Mouse (Mus musculus): ENCODE results near the gene Rccd1. TPM values are rescaled to one million over a fixed set of nuclear protein-coding genes. Genes with fewer than 3 reads are reported as not detected.
A peak's percentile ranks its signal among the peaks of the same experiment; 100 is the strongest.

The Rccd1 gene
- polyA plus RNA-seq, 1 experiment from 2014 or later = 11.6 TPM

DNA sequence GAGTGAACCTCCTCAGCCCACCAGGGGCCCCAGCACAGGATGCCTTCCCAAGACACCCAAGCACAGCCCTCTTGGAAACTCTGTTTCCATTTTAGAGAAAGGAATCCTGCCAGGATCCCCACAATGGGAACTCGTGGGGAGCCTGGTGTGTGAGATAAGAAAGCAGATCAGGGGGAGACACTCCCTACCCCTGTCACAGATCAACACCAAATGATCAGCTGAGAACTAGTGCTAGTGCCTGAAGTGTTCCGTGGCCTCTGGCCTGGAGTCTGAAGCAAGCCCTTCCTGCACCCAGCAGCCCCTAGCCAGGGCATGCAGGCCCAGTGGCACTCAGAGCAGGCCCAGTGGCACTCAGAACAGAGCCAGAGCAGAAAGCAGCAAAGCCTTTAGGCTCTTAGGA lies 26.6 kb upstream of the Rccd1 start:
- Histone ChIP-seq H3K27ac (no peak overlapping the region), H3K4me1 (replicated peaks; ENCODE audit: control insufficient read depth, insufficient read depth, low read length) (no peaks in the 10 kb centered on the region), H3K9me3 (ENCODE audit: control insufficient read depth, low read length) (no peaks in the 10 kb centered on the region), H3K4me3 (replicated peaks; ENCODE audit: low read length) (no peak overlapping the region), H3K9ac (no peak overlapping the region), H3K4me2 (replicated peaks) (no peak overlapping the region), H3K36me3 (replicated peaks; ENCODE audit: control insufficient read depth, insufficient read depth) (peaks cover 53% of the 10 kb centered on the region), H3K27me3 (ENCODE audit: control insufficient read depth, insufficient read depth, low read length) (no peaks in the 10 kb centered on the region)
- 73% methylated on average over 2 of the region's 2 CpGs for WGBS
- DNase-seq (ENCODE audit: low spot score) (no peak), ATAC-seq (ENCODE audit: low FRiP score) (no peak)

DNA sequence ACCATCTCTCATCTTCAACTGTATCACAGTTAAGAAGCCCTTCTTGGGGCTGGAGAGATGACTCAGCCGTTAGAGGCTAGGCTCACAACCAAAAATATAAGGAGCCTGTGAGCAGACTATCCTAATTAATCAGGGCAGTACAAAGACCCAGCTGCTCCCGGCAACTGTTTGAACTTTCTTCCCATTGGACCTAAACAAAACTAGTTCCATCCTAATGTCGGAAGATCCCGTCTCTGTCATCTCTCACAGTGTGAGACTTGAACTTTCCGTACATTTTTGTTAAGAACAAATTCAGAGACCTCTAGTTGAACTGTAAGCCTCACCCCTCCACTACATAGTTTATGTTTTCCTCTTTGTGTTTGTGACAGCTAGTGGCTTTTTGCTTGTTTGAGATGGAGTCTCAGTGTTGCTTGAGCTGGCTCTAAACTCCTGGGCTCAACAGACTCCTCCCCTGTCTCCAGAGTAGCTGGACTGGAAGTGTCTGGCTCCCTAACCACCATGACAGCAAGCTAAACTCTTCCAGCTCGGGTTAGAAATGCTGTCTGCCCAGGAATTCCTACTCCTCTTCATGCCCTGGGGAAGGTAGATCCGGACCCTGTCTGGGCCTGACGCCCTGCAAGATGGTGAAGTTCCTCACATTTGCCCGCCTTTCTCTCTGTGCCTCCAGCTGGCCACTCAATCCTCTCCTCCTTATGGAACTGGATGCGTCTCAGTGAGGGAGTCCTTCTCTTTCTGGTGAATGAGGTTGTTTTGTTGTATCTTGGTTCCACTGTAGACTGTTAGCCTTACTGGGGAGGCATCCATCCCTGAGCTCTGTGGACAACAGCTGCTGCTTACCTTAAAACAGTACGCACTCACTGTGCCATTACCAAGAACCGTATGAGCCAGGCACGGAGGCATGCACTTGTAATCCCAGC lies 23.7 kb upstream of the Rccd1 start:
- ATAC-seq (ENCODE audit: low FRiP score) (no peak), DNase-seq (ENCODE audit: low spot score) (no peak)
- Histone ChIP-seq H3K27ac (no peak overlapping the region), H3K4me2 (replicated peaks) (no peak overlapping the region), H3K36me3 (replicated peaks; ENCODE audit: control insufficient read depth, insufficient read depth) (peaks cover 30% of the 10 kb centered on the region), H3K9ac (no peak overlapping the region), H3K27me3 (ENCODE audit: control insufficient read depth, insufficient read depth, low read length) (no peaks in the 10 kb centered on the region), H3K4me1 (replicated peaks; ENCODE audit: control insufficient read depth, insufficient read depth, low read length) (peaks cover 7% of the 10 kb centered on the region), H3K9me3 (ENCODE audit: control insufficient read depth, low read length) (no peaks in the 10 kb centered on the region), H3K4me3 (replicated peaks; ENCODE audit: low read length) (no peak overlapping the region)
- 72% methylated on average over 13 of the region's 13 CpGs for WGBS

DNA sequence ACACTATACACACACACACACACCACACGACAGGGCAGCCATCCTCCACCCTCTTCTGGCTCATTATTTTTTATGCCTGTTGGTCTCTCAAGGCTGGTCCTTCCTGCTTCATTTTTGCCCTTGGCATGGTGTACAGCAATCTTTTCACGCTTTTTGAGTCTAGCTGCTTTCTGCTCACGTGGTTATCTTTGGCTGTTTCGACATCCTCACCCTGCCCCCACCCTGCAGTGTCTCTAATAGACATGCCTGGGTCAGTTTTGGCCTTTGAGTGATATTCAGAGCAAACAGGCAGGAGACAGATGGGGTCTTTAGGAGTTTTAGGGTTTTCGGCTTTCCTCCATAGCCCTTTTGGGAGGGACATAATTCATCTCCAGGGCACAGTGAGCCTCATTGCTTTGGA lies 22.6 kb upstream of the Rccd1 start:
- no peak overlapping the region for H3K27ac ChIP-seq
- DNase-seq (ENCODE audit: low spot score) = no peak
- no peaks in the 10 kb centered on the region for H3K27me3 ChIP-seq (ENCODE audit: control insufficient read depth, insufficient read depth, low read length)
- H3K9ac ChIP-seq = no peak overlapping the region
- ATAC-seq (ENCODE audit: low FRiP score) = no peak
- H3K4me2 ChIP-seq (replicated peaks) = no peak overlapping the region
- H3K4me1 ChIP-seq (replicated peaks; ENCODE audit: control insufficient read depth, insufficient read depth, low read length) = peaks cover 17% of the 10 kb centered on the region
- WGBS = 89% methylated on average over 5 of the region's 5 CpGs
- no peaks in the 10 kb centered on the region for H3K9me3 ChIP-seq (ENCODE audit: control insufficient read depth, low read length)
- peaks cover 20% of the 10 kb centered on the region for H3K36me3 ChIP-seq (replicated peaks; ENCODE audit: control insufficient read depth, insufficient read depth)
- no peak overlapping the region for H3K4me3 ChIP-seq (replicated peaks; ENCODE audit: low read length)

DNA sequence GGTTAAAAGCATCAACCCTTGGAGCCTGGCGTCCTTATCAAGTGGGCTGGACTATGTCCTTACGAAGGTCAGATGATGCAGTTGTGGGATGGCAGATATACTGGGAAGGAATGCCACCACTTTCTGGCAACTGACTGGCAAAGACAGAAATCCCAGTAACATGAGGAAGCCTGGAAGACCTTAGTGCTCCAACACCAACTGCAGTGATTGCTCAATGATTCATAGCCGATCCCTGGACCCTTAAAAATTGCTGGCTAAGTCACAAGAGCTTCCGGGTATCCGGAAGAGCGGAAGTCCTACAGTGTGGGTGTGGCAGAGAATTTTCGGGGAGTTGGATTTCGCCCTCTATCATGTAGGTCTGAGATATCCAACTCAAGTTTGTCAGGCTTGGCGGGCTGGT lies 21.9 kb upstream of the Rccd1 start:
- no peak for ATAC-seq (ENCODE audit: low FRiP score)
- no peak overlapping the region for H3K4me3 ChIP-seq (replicated peaks; ENCODE audit: low read length)
- WGBS = 94% methylated on average over 9 of the region's 9 CpGs
- peaks cover 14% of the 10 kb centered on the region for H3K36me3 ChIP-seq (replicated peaks; ENCODE audit: control insufficient read depth, insufficient read depth)
- no peak overlapping the region for H3K9ac ChIP-seq
- no peak overlapping the region for H3K4me2 ChIP-seq (replicated peaks)
- H3K27ac ChIP-seq = no peak overlapping the region
- DNase-seq (ENCODE audit: low spot score) = no peak
- H3K27me3 ChIP-seq (ENCODE audit: control insufficient read depth, insufficient read depth, low read length) = no peaks in the 10 kb centered on the region
- H3K4me1 ChIP-seq (replicated peaks; ENCODE audit: control insufficient read depth, insufficient read depth, low read length) = peaks cover 22% of the 10 kb centered on the region
- H3K9me3 ChIP-seq (ENCODE audit: control insufficient read depth, low read length) = no peaks in the 10 kb centered on the region

DNA sequence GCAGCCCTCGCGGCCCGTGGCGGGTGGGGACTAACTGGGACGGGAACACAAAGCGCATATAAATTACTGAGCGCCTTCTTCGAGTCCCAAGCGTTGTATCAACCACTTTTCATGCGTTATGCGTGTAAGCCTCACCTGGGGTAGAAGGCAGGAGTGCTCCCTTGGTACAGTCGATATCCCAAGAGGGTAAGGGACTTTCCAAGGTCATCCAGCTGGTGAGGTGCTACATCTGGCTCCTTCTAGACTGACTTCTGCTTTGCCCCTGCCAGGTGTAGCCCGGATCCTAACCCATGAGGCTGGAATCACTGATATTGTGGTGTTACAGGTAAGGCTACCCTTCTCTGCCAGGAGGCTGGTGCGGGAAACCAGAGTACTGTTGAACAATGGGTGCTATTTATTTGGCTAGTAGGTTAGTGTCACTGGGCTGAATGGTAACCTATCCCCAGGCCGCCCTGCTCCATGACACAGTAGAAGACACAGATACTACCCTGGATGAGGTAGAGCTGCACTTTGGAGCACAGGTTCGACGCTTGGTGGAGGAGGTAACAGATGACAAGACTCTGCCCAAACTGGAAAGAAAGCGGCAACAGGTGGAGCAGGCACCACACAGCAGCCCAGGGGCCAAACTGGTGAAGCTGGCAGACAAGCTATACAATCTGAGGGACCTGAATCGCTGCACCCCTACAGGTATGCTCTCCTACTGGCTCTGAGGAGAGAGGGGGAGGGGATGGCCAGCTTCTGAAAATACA lies 19.2 kb upstream of the Rccd1 start:
- H3K9ac ChIP-seq = peak overlapping the region; percentile 81
- H3K9me3 ChIP-seq (ENCODE audit: control insufficient read depth, low read length) = no peaks in the 10 kb centered on the region
- peaks cover 40% of the 10 kb centered on the region for H3K4me1 ChIP-seq (replicated peaks; ENCODE audit: control insufficient read depth, insufficient read depth, low read length)
- peak overlapping the region; percentile 86 for H3K4me2 ChIP-seq (replicated peaks)
- H3K27me3 ChIP-seq (ENCODE audit: control insufficient read depth, insufficient read depth, low read length) = no peaks in the 10 kb centered on the region
- H3K36me3 ChIP-seq (replicated peaks; ENCODE audit: control insufficient read depth, insufficient read depth) = no peaks in the 10 kb centered on the region; the same call in 1 of the 2 replicates
- DNase-seq (ENCODE audit: low spot score) = no peak
- H3K4me3 ChIP-seq (replicated peaks; ENCODE audit: low read length) = peak overlapping the region; percentile 47
- 26% methylated on average over 19 of the region's 19 CpGs for WGBS
- peak overlapping the region; percentile 86 for H3K27ac ChIP-seq
- ATAC-seq (ENCODE audit: low FRiP score) = peak; percentile 7; the same call in 1 of the 2 replicates

DNA sequence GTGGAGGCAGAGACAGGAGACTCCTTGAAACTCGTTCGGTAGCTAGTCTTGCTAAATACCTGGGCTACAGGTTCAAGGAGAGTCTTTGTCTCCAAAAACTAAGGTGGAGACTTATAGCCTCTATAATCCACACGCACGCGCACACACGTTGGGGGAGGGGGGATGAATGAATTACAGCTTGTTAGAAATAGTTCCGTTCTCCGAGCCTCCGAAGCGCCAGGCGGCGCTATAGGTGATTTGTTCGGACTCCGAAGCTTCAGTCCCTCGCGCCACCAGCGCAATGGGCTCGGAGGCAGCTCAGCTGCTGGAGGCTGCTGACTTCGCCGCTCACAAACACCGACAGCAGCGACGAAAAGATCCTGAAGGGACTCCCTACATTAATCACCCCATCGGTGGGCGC lies 18.6 kb upstream of the Rccd1 start, which contains the start of gene Hddc3:
Hddc3 (plus strand) TSS at position 247 of the 400 bp plus-strand sequence.
- Histone ChIP-seq H3K4me1 (replicated peaks; ENCODE audit: control insufficient read depth, insufficient read depth, low read length) (peaks cover 46% of the 10 kb centered on the region), H3K4me2 (replicated peaks) (peak within 1 kb of the TSS; percentile 86), H3K9me3 (ENCODE audit: control insufficient read depth, low read length) (no peaks in the 10 kb centered on the region), H3K27me3 (ENCODE audit: control insufficient read depth, insufficient read depth, low read length) (no peaks in the 10 kb centered on the region), H3K4me3 (replicated peaks; ENCODE audit: low read length) (peak within 1 kb of the TSS; percentile 47), H3K9ac (peak within 1 kb of the TSS; percentile 81), H3K36me3 (replicated peaks; ENCODE audit: control insufficient read depth, insufficient read depth) (peaks cover 3% of the 10 kb centered on the region; the same call in 1 of the 2 replicates), H3K27ac (peak within 1 kb of the TSS; percentile 86)
- WGBS = 1% methylated on average over 25 of the region's 25 CpGs
- DNase-seq (ENCODE audit: low spot score) = peak; percentile 99
- peak; percentile 46 for ATAC-seq (ENCODE audit: low FRiP score)

DNA sequence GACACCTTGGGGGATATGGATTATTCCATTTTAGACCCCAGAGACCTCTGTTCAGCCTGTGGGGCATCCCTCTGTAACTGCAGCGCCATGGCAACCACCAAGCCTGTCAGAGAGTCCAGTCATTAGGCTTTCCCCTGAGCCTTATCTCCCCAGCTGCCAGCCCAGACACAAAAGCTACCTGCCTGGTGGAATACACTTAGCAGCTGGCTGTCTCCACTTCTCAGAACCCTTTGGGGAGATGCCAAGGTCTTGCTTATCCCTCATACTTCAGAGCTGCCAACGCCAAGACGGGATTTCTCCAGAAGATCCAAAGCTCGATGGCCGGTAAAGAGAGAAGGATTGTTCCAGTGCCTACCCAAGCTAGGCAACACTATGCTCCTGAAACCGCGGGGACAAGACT lies 17.5 kb upstream of the Rccd1 start:
- no peak overlapping the region for H3K4me2 ChIP-seq (replicated peaks)

DNA sequence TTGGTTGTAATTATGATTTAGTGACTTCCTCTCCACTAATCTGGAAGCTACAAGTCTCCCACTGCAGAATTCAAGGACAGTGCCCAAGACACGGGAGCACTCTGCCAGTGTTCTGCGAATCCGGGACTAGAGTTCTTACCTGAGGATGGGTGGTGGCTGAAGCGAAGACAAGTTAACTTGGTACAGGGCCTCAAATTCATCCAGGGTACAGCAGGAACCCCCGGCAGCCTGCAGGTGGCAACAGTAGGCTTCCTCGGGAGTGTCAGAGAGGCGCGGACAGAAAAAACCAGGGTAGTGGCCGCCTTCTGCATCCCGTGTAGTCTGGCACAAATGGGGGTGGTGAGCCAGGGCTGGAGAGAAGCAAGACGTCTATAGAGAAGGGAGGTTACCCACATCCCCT lies 16.5 kb upstream of the Rccd1 start, which contains the start of gene Unc45a:
Unc45a (minus strand) TSS at position 213 of the 400 bp plus-strand sequence.
- ATAC-seq (ENCODE audit: low FRiP score) = peak; percentile 52
- Histone ChIP-seq H3K4me2 (replicated peaks) (peak within 1 kb of the TSS; percentile 83), H3K9me3 (ENCODE audit: control insufficient read depth, low read length) (no peaks in the 10 kb centered on the region), H3K36me3 (replicated peaks; ENCODE audit: control insufficient read depth, insufficient read depth) (peaks cover 22% of the 10 kb centered on the region), H3K27ac (peak within 1 kb of the TSS; percentile 90), H3K9ac (peak within 1 kb of the TSS; percentile 80), H3K4me3 (replicated peaks; ENCODE audit: low read length) (peak within 1 kb of the TSS; percentile 72), H3K4me1 (replicated peaks; ENCODE audit: control insufficient read depth, insufficient read depth, low read length) (peaks cover 52% of the 10 kb centered on the region), H3K27me3 (ENCODE audit: control insufficient read depth, insufficient read depth, low read length) (no peaks in the 10 kb centered on the region)
- peak; percentile 64 for DNase-seq (ENCODE audit: low spot score)
- 3% methylated on average over 11 of the region's 11 CpGs for WGBS

More for the DNA sequence above, 17.5 kb upstream of the Rccd1 start:
- DNase-seq (ENCODE audit: low spot score) = no peak
- Histone ChIP-seq H3K27ac (peak overlapping the region; percentile 7; the same call in 1 of the 2 replicates), H3K27me3 (ENCODE audit: control insufficient read depth, insufficient read depth, low read length) (no peaks in the 10 kb centered on the region), H3K9me3 (ENCODE audit: control insufficient read depth, low read length) (no peaks in the 10 kb centered on the region), H3K36me3 (replicated peaks; ENCODE audit: control insufficient read depth, insufficient read depth) (peaks cover 12% of the 10 kb centered on the region), H3K4me1 (replicated peaks; ENCODE audit: control insufficient read depth, insufficient read depth, low read length) (peaks cover 52% of the 10 kb centered on the region), H3K9ac (no peak overlapping the region), H3K4me3 (replicated peaks; ENCODE audit: low read length) (no peak overlapping the region)
- no peak for ATAC-seq (ENCODE audit: low FRiP score)
- 58% methylated on average over 7 of the region's 7 CpGs for WGBS
